Comparison of ENCODE assay signal across 9 mouse cellular contexts in the genomic region with DNA sequence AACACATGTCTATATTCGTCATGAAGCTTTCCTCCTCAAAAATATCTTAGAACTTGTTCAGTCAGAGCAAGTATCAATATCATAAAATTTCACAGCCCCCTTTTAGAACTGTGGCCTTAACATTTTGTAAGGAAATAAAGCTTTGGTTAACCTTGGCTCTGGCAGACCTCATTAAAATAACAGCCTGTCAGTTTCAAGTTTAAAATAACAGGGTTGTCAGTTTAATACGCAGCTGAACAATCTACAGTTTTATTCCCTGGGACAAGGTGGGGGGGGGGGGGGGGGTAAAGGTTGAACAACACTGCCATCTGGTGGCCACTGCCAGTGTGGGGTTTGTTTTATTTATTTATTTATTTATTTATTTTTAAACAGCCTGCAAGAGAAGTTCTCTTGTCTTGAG.
DNase-seq lines count a peak whose midpoint lies in the region; ATAC-seq and TF ChIP-seq lines count a peak whose summit lies in the region.
"Had no signal": no experiment of that assay in that cellular context is flagged by ENCODE, and none has a peak within 500 bp of the region (broad histone marks: within the 10 kb centered on the region; RNA-seq: fewer than 3 reads in every experiment).

No protein-coding gene starts in this region.

- CTCF ChIA-PET in Patski (lab: Charles Lee) = interaction anchor here (0.9 to 1.4 kb wide), 4 partner anchors 16 to 58 kb away, joined by 3 to 4 read pairs (median 4); no protein-coding TSS in a partner anchor

- in situ Hi-C loops in Patski (cut with MboI; ENCODE audit: low pct_unique_long_range_greater_than_20kb) = loop anchor here (5.0 to 25.0 kb wide), 3 partner anchors 414 to 1376 kb away; a partner anchor contains a TSS

- no peak overlapping the region for H3K9ac ChIP-seq in hindbrain, embryonic 11.5 days (ENCODE audit: low read depth, low read length)
- no peak overlapping the region for H3K9ac ChIP-seq in hindbrain, embryonic 16.5 days (ENCODE audit: low read depth, low read length)
- no peak overlapping the region for H3K9ac ChIP-seq in forebrain, embryonic 14.5 days (ENCODE audit: low read length)
- no peak overlapping the region for H3K9ac ChIP-seq in liver, embryonic 14.5 days (replicated peaks)
- H3K9ac ChIP-seq: hindbrain, embryonic 15.5 days had no signal

- 47% methylated on average over 2 of the region's 2 CpGs for WGBS in hindbrain, embryonic 11.5 days
- 34% methylated on average over 2 of the region's 2 CpGs for WGBS in hindbrain, embryonic 16.5 days
- WGBS in forebrain, embryonic 14.5 days = 28% methylated on average over 2 of the region's 2 CpGs
- 31% methylated on average over 2 of the region's 2 CpGs for WGBS in liver, embryonic 14.5 days (ENCODE audit: insufficient replicate concordance)

- peaks cover 2% of the 10 kb centered on the region; the same call in 1 of the 2 replicates for H3K4me1 ChIP-seq in hindbrain, embryonic 11.5 days (replicated peaks; ENCODE audit: control insufficient read depth, insufficient read depth, low read length)
- H3K4me1 ChIP-seq in hindbrain, embryonic 16.5 days (ENCODE audit: control insufficient read depth, insufficient read depth, low read depth, low read length) = no peaks in the 10 kb centered on the region
- H3K4me1 ChIP-seq in forebrain, embryonic 14.5 days (ENCODE audit: control insufficient read depth, insufficient read depth, low read length) = no peaks in the 10 kb centered on the region
- H3K4me1 ChIP-seq in liver, embryonic 14.5 days (replicated peaks; ENCODE audit: control insufficient read depth in 2 of 2, insufficient read depth in 2 of 2, low read length in 1 of 2) = no peaks in the 10 kb centered on the region

- H3K27me3 ChIP-seq in hindbrain, embryonic 11.5 days (ENCODE audit: control insufficient read depth, insufficient read depth, low read length) = no peaks in the 10 kb centered on the region
- no peaks in the 10 kb centered on the region for H3K27me3 ChIP-seq in hindbrain, embryonic 16.5 days (replicated peaks; ENCODE audit: control insufficient read depth, insufficient read depth, low read length)
- H3K27me3 ChIP-seq in Patski = no peaks in the 10 kb centered on the region
- H3K27me3 ChIP-seq in forebrain, embryonic 14.5 days (replicated peaks; ENCODE audit: control insufficient read depth, insufficient read depth, low read length) = no peaks in the 10 kb centered on the region
- H3K27me3 ChIP-seq in liver, embryonic 14.5 days (ENCODE audit: control insufficient read depth, insufficient read depth, low read length) = no peaks in the 10 kb centered on the region
- H3K27me3 ChIP-seq: hindbrain, embryonic 15.5 days had no signal

- H3K9me3 ChIP-seq in hindbrain, embryonic 11.5 days (ENCODE audit: control insufficient read depth, low read length) = no peaks in the 10 kb centered on the region
- no peaks in the 10 kb centered on the region for H3K9me3 ChIP-seq in hindbrain, embryonic 16.5 days (ENCODE audit: control insufficient read depth, low read length)
- H3K9me3 ChIP-seq in forebrain, embryonic 14.5 days (replicated peaks; ENCODE audit: control insufficient read depth, low read length) = no peaks in the 10 kb centered on the region
- no peaks in the 10 kb centered on the region for H3K9me3 ChIP-seq in liver, embryonic 14.5 days (ENCODE audit: control insufficient read depth, low read length)
- H3K9me3 ChIP-seq: hindbrain, embryonic 15.5 days had no signal

- H3K27ac ChIP-seq in hindbrain, embryonic 11.5 days (ENCODE audit: low read depth, low read length) = no peak overlapping the region
- no peak overlapping the region for H3K27ac ChIP-seq in hindbrain, embryonic 16.5 days (ENCODE audit: low read depth, low read length)
- H3K27ac ChIP-seq in forebrain, embryonic 14.5 days (ENCODE audit: low read depth, low read length) = no peak overlapping the region
- H3K27ac ChIP-seq in liver, embryonic 14.5 days = no peak overlapping the region
- H3K27ac ChIP-seq: hindbrain, embryonic 15.5 days had no signal

- DNase-seq in hindbrain, embryonic 11.5 days (ENCODE audit: low spot score) = peak; percentile 70
- DNase-seq in 416B (ENCODE audit: low read depth) (peak; percentile 12), Patski (ENCODE audit: low read depth, low spot score) (peak; percentile 10)
- peak; percentile 69 for DNase-seq in forebrain, embryonic 14.5 days (ENCODE audit: low spot score)
- peak in 2 of 3 experiments; percentile 1 to 6 for DNase-seq in liver, embryonic 14.5 days (ENCODE audit: low read depth in 3 of 3, low spot score in 3 of 3)
- no peak for DNase-seq in layer of hippocampus, postnatal 14 days (ENCODE audit: low spot score in 2 of 2)
- no peak for DNase-seq in spleen, postnatal 14 days (ENCODE audit: low spot score in 2 of 2)

- H3K4me2 ChIP-seq in hindbrain, embryonic 11.5 days (replicated peaks; ENCODE audit: low read depth, low read length) = no peak overlapping the region
- H3K4me2 ChIP-seq in hindbrain, embryonic 16.5 days (ENCODE audit: low read length) = no peak overlapping the region
- no peak overlapping the region for H3K4me2 ChIP-seq in forebrain, embryonic 14.5 days (ENCODE audit: low read length)
- H3K4me2 ChIP-seq in liver, embryonic 14.5 days (ENCODE audit: low read depth) = no peak overlapping the region
- H3K4me2 ChIP-seq: hindbrain, embryonic 15.5 days had no signal

- POLR2A ChIA-PET in Patski (lab: Charles Lee) = interaction anchor here (0.7 kb wide), 2 partner anchors 205 to 427 kb away, joined by 3 to 6 read pairs; no protein-coding TSS in a partner anchor

- ATAC-seq in hindbrain, embryonic 11.5 days (ENCODE audit: low FRiP score) = no peak
- ATAC-seq in hindbrain, embryonic 16.5 days = no peak
- ATAC-seq in Patski = no peak
- peak; percentile 57; the same call in 1 of the 2 replicates for ATAC-seq in forebrain, embryonic 14.5 days
- ATAC-seq in liver, embryonic 14.5 days (ENCODE audit: insufficient read depth) = no peak

- peak; percentile 44 for TF ChIP-seq CTCF in Patski (IDR thresholded peaks at IDR 0.05)
- TF ChIP-seq CTCF in liver, embryonic 14.5 days (IDR thresholded peaks at IDR 0.05; ENCODE audit: low read depth) = peak; percentile 28; the same call in 1 of the 2 replicates

- TF ChIP-seq EP300 in liver, embryonic 14.5 days (IDR thresholded peaks at IDR 0.05; ENCODE audit: low read depth) = no peak

- no peaks in the 10 kb centered on the region for H3K36me3 ChIP-seq in hindbrain, embryonic 11.5 days (ENCODE audit: control insufficient read depth, insufficient read depth, low read length)
- no peaks in the 10 kb centered on the region for H3K36me3 ChIP-seq in hindbrain, embryonic 16.5 days (ENCODE audit: control insufficient read depth, insufficient read depth, low read length)
- no peaks in the 10 kb centered on the region for H3K36me3 ChIP-seq in forebrain, embryonic 14.5 days (ENCODE audit: control insufficient read depth, insufficient read depth, low read length)
- H3K36me3 ChIP-seq in liver, embryonic 14.5 days (replicated peaks; ENCODE audit: control insufficient read depth, insufficient read depth, low read depth) = no peaks in the 10 kb centered on the region
- H3K36me3 ChIP-seq: hindbrain, embryonic 15.5 days had no signal

- no peak overlapping the region for H3K4me3 ChIP-seq in hindbrain, embryonic 11.5 days (ENCODE audit: low read depth, low read length)
- no peak overlapping the region for H3K4me3 ChIP-seq in hindbrain, embryonic 16.5 days (ENCODE audit: low read length)
- no peak overlapping the region for H3K4me3 ChIP-seq in forebrain, embryonic 14.5 days (ENCODE audit: low read depth, low read length)
- H3K4me3 ChIP-seq in liver, embryonic 14.5 days (ENCODE audit: insufficient read depth in 1 of 2, low read depth in 2 of 2, low read length in 2 of 2) = no peak overlapping the region
- H3K4me3 ChIP-seq: hindbrain, embryonic 15.5 days had no signal

Comparison
In these comparisons a context has a peak if more than half of its experiments do, and no peak if none do; other contexts are left out.
1. DNase-seq: peak in hindbrain, embryonic 11.5 days (single experiment), 416B (single experiment), Patski (single experiment), forebrain, embryonic 14.5 days (single experiment) and liver, embryonic 14.5 days (2 of 3); none in layer of hippocampus, postnatal 14 days (0 of 2) and spleen, postnatal 14 days (0 of 2).